Mouse (Mus musculus) cerebellum, adult 2 months (tissue): ENCODE results near the gene Smpdl3b.

ENCODE experiments used
- CTCF ChIP-seq: fragments of 200-500 bp; IDR thresholded peaks from 2 replicates; pipeline ENCODE4 v1.5.1; 2011; ENCODE audit warnings: low read depth, mild to moderate bottlenecking, control low read depth, low read length, moderate library complexity, borderline replicate concordance; ENCODE audit not compliant: insufficient read depth
- POLR2A ChIP-seq: fragments of 200-500 bp; IDR thresholded peaks from 2 replicates; pipeline ENCODE4 v1.6.1; 2011; ENCODE audit warnings: low read length, control low read depth, borderline replicate concordance; ENCODE audit not compliant: insufficient read depth

GRCm38 (mm10) chr4:132796196-132796886, 39.3 kb upstream of the Smpdl3b start, which contains the start of gene Themis2:
- no peak for TF ChIP-seq POLR2A
- TF ChIP-seq CTCF, result no peak
